Mouse (Mus musculus) forebrain, postnatal 0 days (tissue): ENCODE data around the gene Foxa1. TPM values are rescaled to one million over a fixed set of nuclear protein-coding genes. Genes with fewer than 3 reads are reported as not detected.

Experiments
- ATAC-seq: fragments of 200-750 bp; cut with Nextera tagmentation; 2 replicates; pipeline ENCODE4 v1.8.0; 2017; ENCODE audit warnings: mild to moderate bottlenecking, moderate library complexity
- DNase-seq: peaks from one replicate; pipeline ENCODE4 v3.0.0-alpha.2; 2015
- H3K27ac ChIP-seq: fragments of 300-500 bp; sonication (generic); 2 replicates; pipeline ENCODE4 v1.5.1; 2014; ENCODE audit warnings: low read depth, mild to moderate bottlenecking, antibody characterized with exemption, low read length, moderate library complexity, mixed read lengths
- H3K27me3 ChIP-seq: fragments of 300-500 bp; sonication (generic); 2 replicates; pipeline ENCODE4 v1.6.1; 2014; ENCODE audit warnings: mild to moderate bottlenecking, low read length, mixed read lengths; ENCODE audit not compliant: insufficient read depth
- H3K36me3 ChIP-seq: fragments of 300-500 bp; sonication (generic); 2 replicates; pipeline ENCODE4 v1.6.1; 2014; ENCODE audit warnings: mild to moderate bottlenecking, moderate library complexity; ENCODE audit not compliant: insufficient read depth
- H3K4me1 ChIP-seq: fragments of 300-500 bp; sonication (generic); 2 replicates; pipeline ENCODE4 v1.6.1; 2014; ENCODE audit warnings: antibody characterized with exemption; ENCODE audit not compliant: insufficient read depth
- H3K4me2 ChIP-seq: fragments of 300-500 bp; sonication (generic); 2 replicates; pipeline ENCODE4 v1.6.1; 2014; ENCODE audit warnings: low read depth, mild to moderate bottlenecking, moderate library complexity
- H3K4me3 ChIP-seq: fragments of 300-500 bp; sonication (generic); 2 replicates; pipeline ENCODE4 v1.5.1; 2014; ENCODE audit warnings: low read depth, low read length, mixed read lengths
- H3K9ac ChIP-seq: fragments of 300-500 bp; sonication (generic); 2 replicates; pipeline ENCODE4 v1.6.1; 2014; ENCODE audit warnings: mild to moderate bottlenecking
- H3K9me3 ChIP-seq: fragments of 300-500 bp; sonication (generic); 2 replicates; pipeline ENCODE4 v1.6.1; 2016; ENCODE audit warnings: low read length
- CTCF ChIP-seq: sonication (generic); IDR thresholded peaks from 2 replicates; pipeline ENCODE4 v1.5.1; 2016; ENCODE audit warnings: antibody characterized with exemption, control low read depth, low read depth
- WGBS: fragments of 180-500 bp; shearing (Covaris S2); extraction: QIAGEN DNeasy Blood & Tissue Kit; methylation state at CpG from one replicate; pipeline ENCODE4 v1.1.7; 2014; 5-methylcytosine and 5-hydroxymethylcytosine counted together
- polyA plus RNA-seq: library from polyadenylated mRNA; unstranded; fragments of >200 nt; fragmentation: Nextera tagmentation; extraction: Ambion mirVana; gene quantifications from 2 replicates; pipeline ENCODE4 v1.2.1, GENCODE M21; 2015
- total RNA-seq: library from RNA; depleted of rRNA; stranded (reverse); fragments of >200 nt; gene quantifications from 2 replicates; pipeline ENCODE4 v1.2.3, GENCODE M21; 2014; rRNA removed

Foxa1 gene
- total and polyA plus RNA-seq, 2 experiments from 2014 or later = 0.36 to 1.2 TPM

DNA sequence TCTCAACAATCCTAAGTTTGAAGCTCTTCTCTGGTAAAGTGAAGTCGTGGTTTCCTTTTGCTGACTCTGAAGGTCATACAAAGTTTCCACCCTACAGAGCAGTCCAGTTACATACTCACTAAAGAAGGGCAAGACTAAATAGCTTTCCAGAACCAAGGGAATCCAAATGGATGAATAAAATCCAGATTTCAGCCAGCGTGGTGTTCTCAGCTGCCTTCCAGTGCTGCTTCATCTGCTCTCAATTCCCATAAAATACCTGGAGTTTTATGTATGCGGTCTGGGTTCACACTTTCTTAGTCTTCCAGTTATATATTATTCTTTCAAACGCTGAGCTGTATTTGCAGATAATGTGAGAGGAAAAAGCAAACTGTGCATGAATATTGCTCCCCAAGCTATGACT lies 35.6 kb downstream of the Foxa1 start:
- Histone ChIP-seq H3K9ac (no peak overlapping the region), H3K27ac (no peak overlapping the region), H3K9me3 (no peaks in the 10 kb centered on the region), H3K27me3 (no peaks in the 10 kb centered on the region), H3K4me2 (no peak overlapping the region), H3K36me3 (no peaks in the 10 kb centered on the region), H3K4me3 (no peak overlapping the region), H3K4me1 (no peaks in the 10 kb centered on the region)
- TF ChIP-seq CTCF = no peak
- WGBS = 91% methylated on average over 4 of the region's 4 CpGs
- ATAC-seq = no peak
- no peak for DNase-seq

DNA sequence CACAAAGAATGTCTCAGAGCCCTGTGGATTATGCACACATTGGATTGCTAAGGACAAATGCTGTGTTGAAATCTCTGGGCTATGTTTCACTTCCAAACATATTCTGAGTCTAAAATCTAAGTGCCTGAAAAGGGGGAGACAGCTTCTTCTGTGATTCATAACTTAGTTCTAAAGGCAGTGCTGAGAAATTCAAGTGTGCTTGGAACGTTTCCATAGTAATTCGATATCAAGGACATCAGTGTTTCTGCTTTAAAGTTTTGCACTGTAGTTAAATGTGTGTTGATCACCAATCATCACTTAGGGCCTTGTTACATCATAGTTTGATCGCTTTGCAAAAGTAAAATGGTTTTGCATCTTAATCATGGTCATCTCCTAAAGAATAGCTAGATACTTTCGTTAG lies 37.0 kb downstream of the Foxa1 start:
- no peaks in the 10 kb centered on the region for H3K36me3 ChIP-seq
- WGBS = 75% methylated on average over 4 of the region's 4 CpGs

DNA sequence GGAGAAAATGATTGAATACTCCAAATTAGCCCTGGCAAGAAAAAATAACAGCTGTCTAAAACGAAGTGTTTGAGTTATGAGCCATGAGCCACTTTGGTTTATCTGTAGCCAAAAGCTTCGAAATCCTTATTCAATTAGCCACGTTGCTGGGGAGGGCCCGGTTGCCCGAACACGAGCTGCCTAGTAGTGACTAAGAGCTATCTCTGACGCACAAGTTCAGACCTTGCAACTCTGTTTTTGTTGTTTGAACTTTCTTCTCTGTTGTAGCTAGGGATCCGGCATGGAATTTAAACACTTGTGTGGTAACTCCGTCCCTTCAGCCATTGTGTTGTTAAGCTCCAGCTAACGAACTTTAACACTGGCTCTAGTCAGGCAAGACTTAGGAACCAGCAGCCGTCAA lies 37.8 kb downstream of the Foxa1 start:
- no peaks in the 10 kb centered on the region for H3K4me1 ChIP-seq
- H3K9me3 ChIP-seq = no peaks in the 10 kb centered on the region
- H3K27me3 ChIP-seq = no peaks in the 10 kb centered on the region
- no peak overlapping the region for H3K9ac ChIP-seq
- no peak overlapping the region for H3K4me3 ChIP-seq
- WGBS = 21% methylated on average over 11 of the region's 11 CpGs
- ATAC-seq (peak; percentile 14; the same call in 1 of the 2 replicates), DNase-seq (no peak)
- no peak overlapping the region for H3K4me2 ChIP-seq
- no peak overlapping the region for H3K27ac ChIP-seq
- no peak for TF ChIP-seq CTCF
- no peaks in the 10 kb centered on the region for H3K36me3 ChIP-seq

More for the DNA sequence above, 37.0 kb downstream of the Foxa1 start:
- no peak overlapping the region for H3K9ac ChIP-seq
- no peak overlapping the region for H3K4me2 ChIP-seq
- no peaks in the 10 kb centered on the region for H3K27me3 ChIP-seq
- H3K27ac ChIP-seq = no peak overlapping the region
- no peaks in the 10 kb centered on the region for H3K9me3 ChIP-seq
- no peak for ATAC-seq
- H3K4me3 ChIP-seq = no peak overlapping the region
- no peak for DNase-seq
- TF ChIP-seq CTCF = no peak
- no peaks in the 10 kb centered on the region for H3K4me1 ChIP-seq

DNA sequence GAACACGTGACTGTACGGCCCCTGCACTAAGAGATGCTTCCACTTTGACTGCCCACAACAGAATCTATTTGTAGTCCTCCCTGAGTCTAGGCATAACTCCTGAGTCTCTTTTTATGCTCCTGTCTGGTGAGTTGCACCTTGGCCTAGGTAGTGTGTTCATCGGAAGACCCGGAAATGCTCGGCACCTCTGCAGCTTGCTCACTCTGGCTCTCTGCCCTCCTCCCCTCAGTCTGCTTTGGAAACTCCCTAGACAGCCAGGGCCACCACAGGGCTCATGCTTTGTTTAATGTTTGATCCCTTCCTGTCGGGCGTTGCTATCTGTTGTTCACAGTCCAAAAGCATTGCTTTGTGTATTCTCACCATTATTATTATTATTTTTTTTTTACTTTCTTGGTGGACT lies 41.4 kb downstream of the Foxa1 start:
- Histone ChIP-seq H3K4me1 (no peaks in the 10 kb centered on the region), H3K36me3 (no peaks in the 10 kb centered on the region), H3K9ac (no peak overlapping the region), H3K27me3 (no peaks in the 10 kb centered on the region), H3K27ac (no peak overlapping the region), H3K9me3 (no peaks in the 10 kb centered on the region), H3K4me3 (no peak overlapping the region), H3K4me2 (no peak overlapping the region)
- WGBS = 75% methylated on average over 7 of the region's 7 CpGs
- ATAC-seq (no peak), DNase-seq (no peak)
- no peak for TF ChIP-seq CTCF

DNA sequence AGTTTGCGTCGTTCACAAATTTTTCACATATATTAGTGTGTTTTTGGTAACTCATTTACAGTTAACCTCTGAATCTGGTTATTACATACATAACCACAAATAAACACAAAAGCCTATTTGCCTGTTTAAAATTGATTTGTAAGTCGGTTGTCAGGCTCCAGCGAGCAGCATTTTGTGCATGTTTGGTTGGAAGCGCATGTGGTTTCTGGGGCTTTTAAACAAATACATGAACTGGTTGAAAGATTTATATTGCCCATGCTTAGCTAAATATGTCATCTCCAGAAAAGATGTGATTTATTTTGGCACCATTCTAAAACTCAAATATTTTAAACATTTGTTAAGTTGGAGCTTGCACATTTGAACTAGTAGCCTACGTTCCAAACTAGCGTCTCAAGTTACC lies 46.5 kb downstream of the Foxa1 start:
- no peak overlapping the region for H3K9ac ChIP-seq
- no peaks in the 10 kb centered on the region for H3K4me1 ChIP-seq
- DNase-seq = no peak
- H3K27ac ChIP-seq = no peak overlapping the region
- no peak for ATAC-seq
- H3K36me3 ChIP-seq = no peaks in the 10 kb centered on the region
- H3K4me3 ChIP-seq = no peak overlapping the region
- H3K27me3 ChIP-seq = no peaks in the 10 kb centered on the region
- H3K9me3 ChIP-seq = no peaks in the 10 kb centered on the region
- no peak for TF ChIP-seq CTCF
- 83% methylated on average over 7 of the region's 7 CpGs for WGBS
- no peak overlapping the region for H3K4me2 ChIP-seq

DNA sequence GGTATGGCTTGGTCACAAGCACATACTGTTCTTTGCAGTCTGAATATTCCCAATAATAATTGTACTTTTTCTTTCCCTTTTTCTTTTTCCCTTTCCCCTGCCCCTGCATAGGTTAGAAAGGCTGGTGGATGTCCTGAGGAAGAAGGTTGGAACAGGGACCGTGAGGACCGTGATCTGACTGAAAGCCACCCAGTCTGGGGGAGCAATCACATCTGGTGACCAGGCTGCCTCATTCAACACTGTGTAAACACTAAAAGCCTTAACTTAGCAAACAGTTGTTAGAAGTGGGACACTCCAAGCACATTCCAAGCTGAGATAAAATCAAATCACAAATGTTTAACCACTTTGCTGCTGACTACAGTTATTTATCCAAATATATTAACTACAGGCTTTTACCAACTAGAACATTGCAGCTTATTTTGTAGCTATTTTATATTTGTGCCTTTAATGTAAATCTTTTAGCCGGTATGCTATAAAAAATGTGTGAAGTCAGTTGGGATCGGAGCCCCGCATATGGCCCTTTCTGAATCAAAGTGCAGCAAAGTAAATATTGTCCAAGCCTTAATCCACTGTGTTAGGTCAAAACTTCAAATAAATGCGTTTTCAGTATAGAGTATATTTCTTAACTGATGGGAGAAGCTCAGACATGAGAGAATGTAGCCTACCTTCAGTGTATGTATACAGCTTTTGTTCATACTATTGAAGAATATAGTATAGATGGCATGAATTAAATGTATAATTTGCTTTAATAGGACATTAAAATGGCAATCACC lies 50.2 kb downstream of the Foxa1 start:
- H3K27ac ChIP-seq = no peak overlapping the region
- 82% methylated on average over 6 of the region's 6 CpGs for WGBS
- no peak overlapping the region for H3K9ac ChIP-seq
- H3K4me2 ChIP-seq = no peak overlapping the region
- DNase-seq (no peak), ATAC-seq (no peak)
- H3K4me1 ChIP-seq = no peaks in the 10 kb centered on the region
- H3K27me3 ChIP-seq = no peaks in the 10 kb centered on the region
- no peaks in the 10 kb centered on the region for H3K36me3 ChIP-seq
- no peaks in the 10 kb centered on the region for H3K9me3 ChIP-seq
- no peak overlapping the region for H3K4me3 ChIP-seq
- TF ChIP-seq CTCF = no peak

Other genes starting within 250 kb of the Foxa1 start
- gene Ttc6, start 17.2 kb upstream of the Foxa1 start, total RNA-seq = 1.2 TPM in 2 replicates
- gene Ttc6, start 17.2 kb upstream of the Foxa1 start, polyA plus RNA-seq = 0.34 and 0.74 TPM in 2 replicates